Mouse (Mus musculus) retina, embryonic 14.5 days (tissue): ENCODE data around the gene Fermt1.

Experiments used
- DNase-seq: peaks from one replicate; pipeline ENCODE4 v3.0.0-alpha.2; 2015; ENCODE audit warnings: low spot score

Gene Fermt1

GRCm38 (mm10) chr2:132945326-132946207 lies at the start of gene Fermt1:
Gene Fermt1, minus strand, starts transcription at chr2:132945906.
- peak; percentile 51 for DNase-seq

- no peak for DNase-seq
These were observed 47.2 kb upstream of the Fermt1 start for GRCm38 (mm10) chr2:132992659-132993531.

GRCm38 (mm10) chr2:132989778-132990564 lies 44.3 kb upstream of the Fermt1 start:
- DNase-seq = no peak

GRCm38 (mm10) chr2:132973346-132973745 lies 27.6 kb upstream of the Fermt1 start:
- no peak for DNase-seq

GRCm38 (mm10) chr2:132970772-132971173 lies 25.1 kb upstream of the Fermt1 start:
- peak; percentile 79 for DNase-seq

- DNase-seq = peak; percentile 18
These were observed 12.1 kb upstream of the Fermt1 start for GRCm38 (mm10) chr2:132957786-132958185.

- DNase-seq = peak; percentile 69
These were observed 6.5 kb upstream of the Fermt1 start for GRCm38 (mm10) chr2:132952197-132952596.

GRCm38 (mm10) chr2:132948174-132948573 lies 2.5 kb upstream of the Fermt1 start:
- DNase-seq = no peak

- DNase-seq = no peak
These were observed 1.3 kb upstream of the Fermt1 start for GRCm38 (mm10) chr2:132946976-132947375.

GRCm38 (mm10) chr2:132944711-132945325 lies 888 bp downstream of the Fermt1 start:
- DNase-seq = no peak

GRCm38 (mm10) chr2:132943997-132944396 lies 1.7 kb downstream of the Fermt1 start:
- DNase-seq = peak; percentile 4

- no peak for DNase-seq
These were observed 2.1 kb downstream of the Fermt1 start for GRCm38 (mm10) chr2:132943596-132943995.

- no peak for DNase-seq
These were observed 6.7 kb downstream of the Fermt1 start for GRCm38 (mm10) chr2:132939056-132939455.

GRCm38 (mm10) chr2:132936176-132936575 lies 9.5 kb downstream of the Fermt1 start:
- DNase-seq = no peak

GRCm38 (mm10) chr2:132934711-132935110 lies 11.0 kb downstream of the Fermt1 start:
- DNase-seq = no peak

- DNase-seq = no peak
These were observed 11.6 kb downstream of the Fermt1 start for GRCm38 (mm10) chr2:132934142-132934541.

GRCm38 (mm10) chr2:132928999-132929398 lies 16.7 kb downstream of the Fermt1 start:
- DNase-seq = no peak

- DNase-seq = no peak
These were observed 17.8 kb downstream of the Fermt1 start for GRCm38 (mm10) chr2:132927871-132928270.

- no peak for DNase-seq
These were observed 18.4 kb downstream of the Fermt1 start for GRCm38 (mm10) chr2:132927298-132927697.

GRCm38 (mm10) chr2:132923290-132924085 lies 22.2 kb downstream of the Fermt1 start:
- DNase-seq = no peak
